Mouse (Mus musculus) left cerebral cortex, postnatal 10 days (tissue): ENCODE data around the gene Jph3. TPM values are rescaled to one million over a fixed set of nuclear protein-coding genes. Genes with fewer than 3 reads are reported as not detected.

Experiments used
- DNase-seq, 2 experiments: peaks; one replicate each; pipeline ENCODE4 v3.0.0; 2021 to 2022; ENCODE audit warnings: low spot score in 2 of 2, mixed read lengths in 1 of 2; ENCODE audit errors: extremely low spot score in 1 of 2
- intact Hi-C: fragments of 180-260 bp; cut with DNase I; formaldehyde crosslinking; loops from one replicate; pipeline ENCODE4 v1.15.1; 2025
- total RNA-seq, 2 experiments: library from RNA; stranded (reverse); gene quantifications; 2 replicates each; pipeline ENCODE4 v1.2.3; 2021

Gene Jph3
- total RNA-seq, 2 experiments from 2014 or later = 135 to 148 TPM

- intact Hi-C loops = loop anchor here (10.0 kb wide), 1 partner anchor 207 kb away; no protein-coding TSS in a partner anchor
- no peak for DNase-seq
Measured at GRCm38 (mm10) chr8:121811931-121812570, 82.6 kb downstream of the Jph3 start.

DNA sequence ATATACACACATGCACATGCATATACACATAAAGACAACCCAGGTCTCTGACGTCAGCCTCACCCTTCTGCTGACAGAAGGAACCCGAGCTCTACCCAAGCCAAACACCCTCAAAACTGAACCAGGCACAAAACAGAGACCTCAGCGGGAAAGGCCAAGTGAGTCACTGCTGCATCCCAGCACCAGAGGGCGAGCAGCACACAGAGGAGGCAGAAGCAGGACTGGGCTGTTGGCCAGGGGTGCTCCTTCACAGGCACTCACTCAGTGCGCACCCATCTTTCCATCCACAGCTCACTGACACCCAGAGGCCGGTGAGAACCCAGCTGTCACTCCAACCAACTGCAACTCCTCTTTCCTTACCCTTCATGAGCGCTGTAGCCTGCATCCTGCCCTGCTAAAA, 88.8 kb downstream of the Jph3 start:
- intact Hi-C loops = loop anchor here (10.0 kb wide), 1 partner anchor 213 kb away; no protein-coding TSS in a partner anchor
- peak in 1 of 2 experiments; percentile 31 for DNase-seq

- intact Hi-C loops = no loop called here
- DNase-seq = no peak
Measured at GRCm38 (mm10) chr8:121820840-121821239, 91.4 kb downstream of the Jph3 start.

GRCm38 (mm10) chr8:121821320-121821719, 91.9 kb downstream of the Jph3 start:
- no peak for DNase-seq
- intact Hi-C loops = no loop called here

DNA sequence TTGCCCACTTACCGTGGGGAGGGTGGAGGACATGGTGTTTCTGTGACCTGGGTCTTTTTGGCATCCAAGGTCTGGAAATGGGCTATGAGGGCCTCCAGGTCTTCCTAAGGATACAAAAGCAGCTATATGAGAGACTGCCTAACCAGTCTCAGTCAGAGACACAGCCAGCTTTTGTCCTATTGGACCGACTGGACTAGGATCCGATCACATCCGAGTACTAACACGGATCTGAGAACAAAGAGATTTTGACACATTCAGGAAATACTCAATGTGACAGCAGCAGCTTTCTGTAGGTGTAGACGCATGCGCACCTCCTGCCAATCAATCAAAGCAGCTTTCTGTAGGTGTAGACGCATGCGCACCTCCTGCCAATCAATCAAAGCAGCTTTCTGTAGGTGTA, 92.3 kb downstream of the Jph3 start:
- intact Hi-C loops = no loop called here
- DNase-seq = no peak

DNA sequence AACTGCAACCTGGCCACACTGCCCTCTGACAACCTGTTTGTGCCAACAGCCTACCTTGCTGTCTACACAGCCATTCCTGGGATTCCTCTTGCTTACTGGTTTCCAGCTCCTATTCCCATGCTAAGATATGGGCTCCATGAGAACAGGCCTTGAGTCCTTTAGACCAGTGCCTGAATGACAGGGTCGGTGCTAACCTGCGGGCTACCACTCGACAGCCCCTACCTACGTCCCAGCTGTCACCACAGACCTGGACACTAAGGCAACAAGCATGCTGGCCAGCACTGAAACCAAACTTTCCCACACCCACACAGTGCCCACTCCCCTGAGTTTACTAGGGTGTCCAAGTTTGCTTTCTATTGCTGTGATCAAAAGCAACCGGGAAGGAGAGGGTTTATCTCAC, 98.3 kb downstream of the Jph3 start:
- DNase-seq = no peak
- intact Hi-C loops = loop anchor here (5.0 kb wide), 1 partner anchor 110 kb away; no protein-coding TSS in a partner anchor

DNA sequence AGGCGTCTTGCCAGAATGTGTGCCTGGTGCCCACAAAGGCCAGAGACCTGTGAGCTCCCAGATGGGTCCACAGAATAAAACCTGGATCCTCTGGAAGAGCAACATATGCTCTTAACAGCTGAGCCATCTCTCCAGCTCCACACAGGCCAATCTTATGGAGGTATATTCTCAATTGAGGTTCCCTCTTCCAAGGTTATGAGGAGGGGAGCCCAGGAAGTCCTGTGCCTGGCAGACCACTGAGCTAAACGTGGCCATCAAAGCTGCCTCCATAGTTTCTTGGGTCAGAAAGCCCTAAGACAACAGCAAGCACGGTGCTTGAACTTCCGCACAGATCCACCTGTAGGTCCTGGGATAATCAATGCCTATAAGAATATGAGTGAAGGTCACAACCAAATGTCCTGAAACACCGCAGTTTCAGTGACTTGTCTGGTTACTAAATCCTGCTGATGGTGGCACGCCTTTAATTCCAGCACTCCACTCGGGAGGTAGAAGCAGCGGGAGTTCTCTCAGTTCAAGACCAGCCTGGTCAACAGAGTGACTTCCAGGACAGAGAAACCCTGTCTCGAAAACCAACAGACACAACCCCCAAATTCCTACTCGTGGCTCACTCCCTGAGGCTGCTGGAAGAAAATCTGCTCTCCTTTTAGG, 99.1 kb downstream of the Jph3 start:
- intact Hi-C loops = loop anchor here (5.0 kb wide), 1 partner anchor 111 kb away; no protein-coding TSS in a partner anchor
- DNase-seq = peak in 1 of 2 experiments; percentile 15

GRCm38 (mm10) chr8:121829048-121829776, 99.8 kb downstream of the Jph3 start, which contains the start of gene Klhdc4:
Gene Klhdc4, minus strand, starts transcription at chr8:121829569.
- intact Hi-C loops = loop anchor here (5.0 kb wide), 1 partner anchor 112 kb away; no protein-coding TSS in a partner anchor
- DNase-seq = peak; percentile 89 to 90

DNA sequence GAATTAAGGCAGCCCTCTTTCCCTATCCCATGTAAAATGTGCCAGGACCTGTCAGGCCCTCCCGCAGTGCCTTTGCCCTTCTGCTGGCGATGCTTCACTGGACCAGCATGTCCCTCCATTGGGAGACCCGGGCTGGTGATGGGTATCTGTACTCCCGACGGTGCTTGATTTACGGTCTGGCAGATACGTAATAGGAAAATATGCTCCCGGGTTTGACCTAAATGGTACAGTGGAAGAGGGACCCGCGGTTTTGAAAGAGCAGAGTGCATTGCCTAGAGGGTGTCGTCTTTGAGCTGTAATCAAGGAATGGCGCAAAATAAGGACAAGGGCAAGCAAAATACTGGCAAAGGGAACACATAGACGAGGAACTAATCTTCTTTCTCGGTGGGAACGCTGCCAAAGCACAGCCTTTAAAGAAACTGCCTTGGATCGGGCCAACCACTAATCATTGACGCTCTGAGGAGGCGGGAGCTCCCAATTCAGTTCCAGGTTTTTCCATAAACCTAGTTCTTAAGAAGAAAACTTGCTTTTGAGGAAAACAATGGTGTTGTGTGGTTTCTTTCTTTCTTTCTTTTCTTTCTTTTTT, 100.4 kb downstream of the Jph3 start:
- intact Hi-C loops = loop anchor here (5.0 kb wide), 1 partner anchor 113 kb away; no protein-coding TSS in a partner anchor
- peak in 1 of 2 experiments; percentile 46 for DNase-seq

GRCm38 (mm10) chr8:121832061-121832460, 102.6 kb downstream of the Jph3 start:
- DNase-seq = no peak
- intact Hi-C loops = no loop called here

DNA sequence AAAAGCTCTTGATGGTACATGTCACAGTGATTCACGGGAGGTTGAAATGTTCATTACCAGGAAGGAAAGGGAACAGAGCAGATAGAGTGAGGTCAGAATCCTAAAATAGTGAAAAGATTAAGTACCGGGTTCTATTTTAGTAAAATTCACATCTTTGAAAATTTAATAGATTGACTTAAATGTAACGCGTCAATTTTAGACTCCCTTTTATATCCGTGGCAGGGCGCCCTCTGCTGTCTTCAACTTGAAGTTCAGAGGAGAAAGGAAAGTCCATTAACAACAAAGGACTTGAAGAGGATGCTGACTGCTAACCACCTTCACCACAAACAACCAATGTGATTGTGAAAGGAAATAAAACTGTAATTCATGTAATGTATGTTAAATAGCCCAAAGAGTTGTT, 103.1 kb downstream of the Jph3 start:
- intact Hi-C loops = no loop called here
- DNase-seq = peak; percentile 61 to 70

GRCm38 (mm10) chr8:121841242-121841641, 111.8 kb downstream of the Jph3 start:
- intact Hi-C loops = loop anchor here (5.0 kb wide), 1 partner anchor 189 kb away; the partner anchor contains the start of gene Zcchc14
- DNase-seq = peak in 1 of 2 experiments; percentile 65

- intact Hi-C loops = loop anchor here (5.0 kb wide), 1 partner anchor 190 kb away; the partner anchor contains the start of gene Zcchc14
Measured at GRCm38 (mm10) chr8:121842064-121842955, 112.9 kb downstream of the Jph3 start.

GRCm38 (mm10) chr8:121843184-121843733, 113.8 kb downstream of the Jph3 start:
- no peak for DNase-seq
- intact Hi-C loops = loop anchor here (5.0 kb wide), 1 partner anchor 191 kb away; the partner anchor contains the start of gene Zcchc14

More at GRCm38 (mm10) chr8:121842064-121842955, 112.9 kb downstream of the Jph3 start:
- DNase-seq = peak in 1 of 2 experiments; percentile 15
